Mouse (Mus musculus) spleen, adult 2 months (tissue): Measurements from ENCODE around the gene Oprd1.

ENCODE experiments used
- CTCF ChIP-seq: fragments of 200-500 bp; IDR thresholded peaks from 2 replicates; pipeline ENCODE4 v1.5.1; 2011; ENCODE audit warnings: mild to moderate bottlenecking, inconsistent platforms; ENCODE audit not compliant: insufficient read depth, insufficient read length, insufficient replicate concordance; ENCODE audit errors: extremely low read depth
- POLR2A ChIP-seq: fragments of 200-500 bp; IDR thresholded peaks from 2 replicates; pipeline ENCODE4 v1.6.1; 2011; ENCODE audit warnings: low read depth, low read length, inconsistent platforms

GRCm38 (mm10) chr4:132111227-132111626, 33.1 kb downstream of the Oprd1 start:
- TF ChIP-seq POLR2A (no peak), CTCF (no peak)
